Mouse (Mus musculus): ENCODE measurements at regions not wholly inside any gene's neighbourhood (a gene's known extent, or its start where the extent isn't known, plus 50 kb on each side); places are given as distances from the start of the nearest gene placed in this dataset.

DNA sequence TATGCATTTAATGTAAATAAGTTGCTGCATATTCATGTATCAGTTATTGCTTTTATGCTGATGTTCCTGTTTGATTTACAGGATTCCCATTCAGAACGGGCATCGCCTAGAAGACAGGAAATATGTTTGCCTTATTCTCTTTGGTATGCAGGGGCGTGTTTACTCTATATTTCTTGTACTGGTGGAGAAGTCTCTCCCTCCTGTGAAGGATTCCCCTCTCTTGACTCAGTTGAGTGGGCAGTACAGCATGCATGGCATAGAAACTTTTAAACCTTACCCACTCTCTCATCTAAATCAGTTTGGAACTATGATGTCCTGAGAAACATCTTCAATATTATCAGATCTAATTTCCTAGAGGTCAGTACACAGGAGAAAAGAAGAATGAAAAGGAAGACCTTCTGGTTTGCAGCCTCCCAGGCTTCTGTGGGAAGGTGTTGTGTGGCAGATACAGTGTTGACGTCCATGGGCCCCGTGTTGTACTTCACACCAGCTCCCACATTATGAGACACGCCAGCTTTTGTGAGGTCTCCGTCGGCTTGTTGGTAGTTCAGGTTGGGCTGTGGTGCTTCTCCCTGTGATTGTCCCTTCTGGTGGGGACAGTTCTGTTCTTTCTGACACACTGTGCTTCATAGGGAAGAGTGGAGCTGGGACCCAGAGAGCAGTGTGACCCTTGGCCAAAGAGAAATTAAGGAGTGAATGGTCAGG lies 58.4 kb upstream of the Ptprm start:
- H3K36me3 ChIP-seq (ENCODE audit: control insufficient read depth, insufficient read depth, low read length): no peaks in the 10 kb centered on the region
- TF ChIP-seq POLR2A (IDR thresholded peaks at IDR 0.05; ENCODE audit: control insufficient read depth, low read depth, low read length) (no peak), CTCF (IDR thresholded peaks at IDR 0.05; ENCODE audit: control insufficient read depth, insufficient read depth, insufficient replicate concordance, low read depth, low read length) (no peak)
- H3K4me3 ChIP-seq (ENCODE audit: control insufficient read depth, low read depth, low read length): no peak overlapping the region
- H3K4me1 ChIP-seq (ENCODE audit: control insufficient read depth, insufficient read depth, low read length): no peaks in the 10 kb centered on the region
- H3K27ac ChIP-seq (ENCODE audit: control insufficient read depth, insufficient read depth, low read depth, low read length): no peak overlapping the region
- H3K27me3 ChIP-seq (ENCODE audit: control insufficient read depth, insufficient read depth, low read length): no peaks in the 10 kb centered on the region

GRCm38 (mm10) chr17:67409911-67410310 lies 55.7 kb upstream of the Ptprm start:
- Histone ChIP-seq H3K27ac (ENCODE audit: control insufficient read depth, insufficient read depth, low read depth, low read length) (no peak overlapping the region), H3K36me3 (ENCODE audit: control insufficient read depth, insufficient read depth, low read length) (no peaks in the 10 kb centered on the region)
- TF ChIP-seq POLR2A (IDR thresholded peaks at IDR 0.05; ENCODE audit: control insufficient read depth, low read depth, low read length): no peak
- no peak for TF ChIP-seq CTCF (IDR thresholded peaks at IDR 0.05; ENCODE audit: control insufficient read depth, insufficient read depth, insufficient replicate concordance, low read depth, low read length)

GRCm38 (mm10) chr17:67405934-67406333 lies 51.7 kb upstream of the Ptprm start:
- Histone ChIP-seq H3K27ac (ENCODE audit: control insufficient read depth, insufficient read depth, low read depth, low read length) (no peak overlapping the region), H3K4me3 (ENCODE audit: control insufficient read depth, low read depth, low read length) (no peak overlapping the region), H3K4me1 (ENCODE audit: control insufficient read depth, insufficient read depth, low read length) (no peaks in the 10 kb centered on the region), H3K36me3 (ENCODE audit: control insufficient read depth, insufficient read depth, low read length) (no peaks in the 10 kb centered on the region), H3K27me3 (ENCODE audit: control insufficient read depth, insufficient read depth, low read length) (no peaks in the 10 kb centered on the region)
- TF ChIP-seq POLR2A (IDR thresholded peaks at IDR 0.05; ENCODE audit: control insufficient read depth, low read depth, low read length) (no peak), CTCF (IDR thresholded peaks at IDR 0.05; ENCODE audit: control insufficient read depth, insufficient read depth, insufficient replicate concordance, low read depth, low read length) (no peak)

More at GRCm38 (mm10) chr17:67409911-67410310, 55.7 kb upstream of the Ptprm start:
- no peaks in the 10 kb centered on the region for H3K27me3 ChIP-seq (ENCODE audit: control insufficient read depth, insufficient read depth, low read length)
- 0 out of 2 replicates have a peak overlapping the region, but pooled peaks have one; percentile 62 for H3K4me3 ChIP-seq (ENCODE audit: control insufficient read depth, low read depth, low read length)
- H3K4me1 ChIP-seq (ENCODE audit: control insufficient read depth, insufficient read depth, low read length): no peaks in the 10 kb centered on the region
